Mouse (Mus musculus): ENCODE data around the gene Bud23. TPM values are rescaled to one million over a fixed set of nuclear protein-coding genes. Genes with fewer than 3 reads are reported as not detected.

Gene Bud23
- polyA plus RNA-seq, 1 experiment from 2014 or later: 40.6 TPM

DNA sequence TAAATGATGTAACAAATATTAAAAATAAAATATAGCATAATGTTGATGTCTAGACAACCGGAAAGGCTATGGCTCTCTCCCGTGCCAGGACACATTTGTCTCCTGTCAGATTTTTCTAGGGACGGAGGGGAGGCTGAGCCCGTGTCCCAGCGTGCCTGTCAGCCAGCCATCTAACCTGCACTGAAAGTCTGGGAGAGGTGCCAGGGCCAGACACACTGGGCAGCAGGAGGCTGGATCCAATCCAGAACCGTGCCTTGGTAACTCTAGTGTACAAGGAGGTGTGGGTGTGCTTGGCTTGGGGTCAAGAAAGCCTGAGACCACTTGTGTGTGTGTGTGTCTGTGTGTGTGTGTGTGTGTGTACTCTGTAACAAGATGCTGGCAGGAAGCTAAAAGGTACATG is 42.9 kb downstream of the Bud23 start:
- H3K36me3 ChIP-seq (ENCODE audit: control insufficient read depth, insufficient read depth): no peaks in the 10 kb centered on the region
- no peak overlapping the region for H3K4me2 ChIP-seq (replicated peaks; ENCODE audit: low read depth)
- no peak for TF ChIP-seq CTCF (IDR thresholded peaks at IDR 0.05; ENCODE audit: low read depth)
- no peaks in the 10 kb centered on the region for H3K9me3 ChIP-seq (ENCODE audit: control insufficient read depth)
- H3K27ac ChIP-seq (ENCODE audit: low read depth, low read length): no peak overlapping the region
- H3K4me1 ChIP-seq (replicated peaks; ENCODE audit: control insufficient read depth, insufficient read depth, low read length): 0 out of 2 replicates have a peak, but pooled peaks cover 4% of the 10 kb centered on the region
- ATAC-seq: no peak
- H3K27me3 ChIP-seq (replicated peaks; ENCODE audit: control insufficient read depth, insufficient read depth, low read length): no peaks in the 10 kb centered on the region
- H3K4me3 ChIP-seq (ENCODE audit: low read depth, low read length): no peak overlapping the region
- no peak overlapping the region for H3K9ac ChIP-seq (ENCODE audit: low read depth, low read length)
- 56% methylated on average over 6 of the region's 6 CpGs for WGBS

DNA sequence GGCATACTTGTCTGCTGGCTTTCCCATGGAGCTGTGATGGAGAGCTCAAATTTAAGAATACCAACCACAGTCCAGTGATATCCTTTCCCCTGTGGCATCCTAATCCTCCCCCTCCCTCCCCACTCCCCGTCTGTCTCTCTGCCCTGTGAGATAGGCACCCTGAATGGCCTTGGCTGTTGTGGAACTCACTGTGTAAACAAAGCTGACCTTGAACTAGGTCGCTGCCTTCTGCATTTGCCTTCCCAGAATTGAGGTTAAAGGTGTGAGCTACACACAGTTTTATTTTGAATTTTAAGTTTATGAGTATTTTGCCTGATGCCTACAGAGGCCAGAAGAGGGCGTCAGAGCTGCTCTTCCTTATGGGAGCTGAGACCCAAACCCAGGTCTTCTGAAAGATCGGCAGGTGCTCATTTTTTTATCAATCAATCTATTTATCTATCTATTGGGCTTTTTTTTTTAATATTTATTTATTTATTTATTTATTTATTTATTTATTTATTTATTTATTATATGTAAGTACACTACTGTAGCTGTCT is 48.5 kb downstream of the Bud23 start:
- ATAC-seq: no peak
- H3K9me3 ChIP-seq (ENCODE audit: control insufficient read depth): no peaks in the 10 kb centered on the region
- H3K9ac ChIP-seq (ENCODE audit: low read depth, low read length): no peak overlapping the region
- no peak overlapping the region for H3K27ac ChIP-seq (ENCODE audit: low read depth, low read length)
- 35% methylated on average over 4 of the region's 4 CpGs for WGBS
- no peaks in the 10 kb centered on the region; the same call in 1 of the 2 replicates for H3K4me1 ChIP-seq (replicated peaks; ENCODE audit: control insufficient read depth, insufficient read depth, low read length)
- TF ChIP-seq CTCF (IDR thresholded peaks at IDR 0.05; ENCODE audit: low read depth): no peak
- H3K36me3 ChIP-seq (ENCODE audit: control insufficient read depth, insufficient read depth): no peaks in the 10 kb centered on the region; the same call in 1 of the 2 replicates
- no peak overlapping the region for H3K4me3 ChIP-seq (ENCODE audit: low read depth, low read length)
- H3K4me2 ChIP-seq (replicated peaks; ENCODE audit: low read depth): no peak overlapping the region
- no peaks in the 10 kb centered on the region for H3K27me3 ChIP-seq (replicated peaks; ENCODE audit: control insufficient read depth, insufficient read depth, low read length)

DNA sequence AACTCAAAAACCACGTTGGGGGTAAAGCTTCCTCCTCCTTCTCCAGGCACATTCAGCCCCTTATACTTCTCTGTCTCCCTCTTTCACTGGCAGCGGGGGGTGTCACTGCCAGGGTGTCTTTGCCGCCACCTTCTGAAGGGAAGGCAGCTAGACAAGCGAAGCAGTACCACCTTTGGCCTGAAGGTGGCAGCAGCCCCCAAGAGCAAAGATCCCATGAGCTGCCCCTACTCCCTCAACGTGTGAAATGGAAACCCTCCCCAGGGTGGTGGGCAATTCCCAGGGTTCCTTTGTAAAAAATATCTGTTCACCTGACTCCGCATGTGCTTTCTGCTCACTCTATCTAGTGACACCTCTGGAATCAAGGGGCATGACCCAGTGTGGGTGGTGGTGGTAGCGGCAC is 49.3 kb downstream of the Bud23 start:
- H3K4me2 ChIP-seq (replicated peaks; ENCODE audit: low read depth): no peak overlapping the region
- H3K4me3 ChIP-seq (ENCODE audit: low read depth, low read length): no peak overlapping the region
- no peak overlapping the region for H3K9ac ChIP-seq (ENCODE audit: low read depth, low read length)
- 17% methylated on average over 7 of the region's 7 CpGs for WGBS
- no peaks in the 10 kb centered on the region; the same call in 1 of the 2 replicates for H3K36me3 ChIP-seq (ENCODE audit: control insufficient read depth, insufficient read depth)
- no peaks in the 10 kb centered on the region for H3K27me3 ChIP-seq (replicated peaks; ENCODE audit: control insufficient read depth, insufficient read depth, low read length)
- ATAC-seq: no peak
- peaks cover 4% of the 10 kb centered on the region; the same call in 1 of the 2 replicates for H3K4me1 ChIP-seq (replicated peaks; ENCODE audit: control insufficient read depth, insufficient read depth, low read length)
- H3K27ac ChIP-seq (ENCODE audit: low read depth, low read length): no peak overlapping the region
- H3K9me3 ChIP-seq (ENCODE audit: control insufficient read depth): no peaks in the 10 kb centered on the region
- TF ChIP-seq CTCF (IDR thresholded peaks at IDR 0.05; ENCODE audit: low read depth): peak; percentile 99

DNA sequence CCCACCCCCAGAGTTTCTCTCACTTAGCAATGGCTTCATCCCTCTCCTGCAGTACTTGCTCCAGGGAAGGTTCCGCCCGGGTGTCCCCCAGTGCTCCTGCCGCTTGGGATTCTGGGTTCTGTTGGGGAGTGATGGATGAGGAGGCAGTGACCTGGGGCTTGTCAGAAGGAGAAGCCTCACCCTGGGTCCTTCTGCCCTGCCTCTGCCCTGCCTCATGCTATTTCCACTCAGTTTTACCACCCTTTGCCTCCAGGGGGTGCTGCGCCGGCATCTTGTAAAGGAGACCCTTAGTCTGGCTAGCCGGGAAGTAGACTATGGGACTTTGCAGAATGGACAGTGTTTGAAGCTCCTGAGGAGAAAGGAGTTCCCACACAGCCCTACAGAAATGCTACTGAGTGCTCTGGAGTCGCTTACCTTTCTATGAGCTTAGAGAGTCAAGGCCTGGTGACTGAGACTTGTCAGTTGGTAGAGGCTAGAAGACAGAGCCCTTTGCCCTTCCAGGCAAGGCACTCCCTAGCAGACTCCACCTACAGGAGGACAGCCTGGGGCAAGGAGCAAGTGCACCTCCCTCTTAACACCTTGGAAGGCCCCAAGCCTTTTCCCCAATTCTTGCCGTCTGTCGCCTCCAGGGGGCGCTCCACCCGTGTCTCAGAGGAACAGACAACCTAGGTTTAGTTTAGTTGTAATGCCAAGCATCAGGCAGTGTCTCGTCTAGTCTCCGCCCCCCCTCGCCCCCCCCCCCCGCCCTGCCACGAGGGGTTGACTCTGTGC is 51.9 kb downstream of the Bud23 start:
- Histone ChIP-seq H3K4me3 (ENCODE audit: low read depth, low read length) (peak overlapping the region; percentile 54), H3K9ac (ENCODE audit: low read depth, low read length) (peak overlapping the region; percentile 31; the same call in 1 of the 2 replicates), H3K9me3 (ENCODE audit: control insufficient read depth) (no peaks in the 10 kb centered on the region), H3K27ac (ENCODE audit: low read depth, low read length) (peak overlapping the region; percentile 93), H3K4me1 (replicated peaks; ENCODE audit: control insufficient read depth, insufficient read depth, low read length) (peaks cover 4% of the 10 kb centered on the region; the same call in 1 of the 2 replicates), H3K4me2 (replicated peaks; ENCODE audit: low read depth) (peak overlapping the region; percentile 76), H3K27me3 (replicated peaks; ENCODE audit: control insufficient read depth, insufficient read depth, low read length) (no peaks in the 10 kb centered on the region), H3K36me3 (ENCODE audit: control insufficient read depth, insufficient read depth) (no peaks in the 10 kb centered on the region; the same call in 1 of the 2 replicates)
- WGBS: 10% methylated on average over 16 of the region's 16 CpGs
- peak; percentile 53 for ATAC-seq
- TF ChIP-seq CTCF (IDR thresholded peaks at IDR 0.05; ENCODE audit: low read depth): peak; percentile 72

DNA sequence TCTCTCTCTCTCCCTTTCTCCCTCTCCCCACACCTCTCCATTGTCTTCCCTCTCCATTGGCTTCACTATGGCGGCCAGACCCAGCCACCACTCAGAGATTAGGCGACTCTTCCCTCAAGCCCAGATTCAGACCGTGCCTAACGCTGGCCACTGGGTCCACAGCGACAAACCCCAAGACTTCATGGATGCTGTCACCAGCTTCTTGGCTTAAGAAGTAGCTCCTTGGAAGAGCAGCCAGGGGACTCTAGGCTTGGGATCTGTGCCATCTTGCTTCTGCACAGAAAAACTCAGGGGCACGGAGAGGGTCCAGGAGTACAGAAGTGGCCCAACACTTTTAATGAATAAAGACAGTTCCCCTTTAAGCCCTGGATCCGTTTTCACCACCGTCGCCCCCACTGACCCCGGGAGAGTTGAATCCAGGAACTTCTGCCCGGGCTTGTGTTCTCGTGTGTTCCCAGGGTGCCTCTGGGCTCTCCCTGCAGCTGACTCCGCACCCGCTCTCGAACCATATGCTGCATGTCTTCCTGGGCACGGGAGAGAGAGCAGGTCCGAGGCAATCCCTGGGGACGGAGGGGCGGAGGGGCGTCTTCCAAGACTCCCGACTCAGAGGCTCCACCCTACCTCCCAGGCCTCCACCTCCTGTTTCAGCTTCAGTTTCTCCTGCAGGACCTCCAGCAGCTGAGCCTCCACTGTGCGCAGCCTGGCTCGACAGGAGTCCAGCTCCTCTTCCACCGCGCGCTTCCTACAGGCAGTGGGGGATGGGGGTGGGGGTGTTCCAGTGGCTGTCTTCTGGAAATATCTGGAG is 52.7 kb downstream of the Bud23 start:
- peak; percentile 1; the same call in 1 of the 2 replicates for TF ChIP-seq CTCF (IDR thresholded peaks at IDR 0.05; ENCODE audit: low read depth)
- Histone ChIP-seq H3K4me2 (replicated peaks; ENCODE audit: low read depth) (peak overlapping the region; percentile 76), H3K4me3 (ENCODE audit: low read depth, low read length) (peak overlapping the region; percentile 54), H3K4me1 (replicated peaks; ENCODE audit: control insufficient read depth, insufficient read depth, low read length) (peaks cover 4% of the 10 kb centered on the region; the same call in 1 of the 2 replicates), H3K27ac (ENCODE audit: low read depth, low read length) (peak overlapping the region; percentile 93), H3K27me3 (replicated peaks; ENCODE audit: control insufficient read depth, insufficient read depth, low read length) (no peaks in the 10 kb centered on the region), H3K9ac (ENCODE audit: low read depth, low read length) (peak overlapping the region; percentile 31; the same call in 1 of the 2 replicates), H3K36me3 (ENCODE audit: control insufficient read depth, insufficient read depth) (no peaks in the 10 kb centered on the region; the same call in 1 of the 2 replicates), H3K9me3 (ENCODE audit: control insufficient read depth) (no peaks in the 10 kb centered on the region)
- ATAC-seq: no peak
- WGBS: 31% methylated on average over 26 of the region's 26 CpGs
